In genomic region chr16:38741204-38741903, GRCm38 (mm10) we compare ENCODE assay signal across 9 mouse cellular contexts. TPM values are rescaled to one million over a fixed set of nuclear protein-coding genes. Genes with fewer than 3 reads are reported as not detected.
DNase-seq lines count a peak whose midpoint lies in the region; ATAC-seq and TF ChIP-seq lines count a peak whose summit lies in the region.
"Had no signal": no experiment of that assay in that cellular context is flagged by ENCODE, and none has a peak within 500 bp of the region (broad histone marks: within the 10 kb centered on the region; RNA-seq: fewer than 3 reads in every experiment).

No protein-coding gene starts in this region.

- no peak for TF ChIP-seq CTCF in lung, postnatal 0 days (IDR thresholded peaks at IDR 0.05)

- 78% methylated on average over 13 of the region's 13 CpGs for WGBS in lung, postnatal 0 days
- 67% methylated on average over 13 of the region's 13 CpGs for WGBS in liver, embryonic 13.5 days (ENCODE audit: insufficient replicate concordance)
- WGBS in stomach, embryonic 16.5 days = 77% methylated on average over 13 of the region's 13 CpGs

- H3K27ac ChIP-seq in lung, postnatal 0 days (ENCODE audit: low read length) = no peak overlapping the region
- no peak overlapping the region for H3K27ac ChIP-seq in liver, embryonic 13.5 days
- H3K27ac ChIP-seq in stomach, embryonic 16.5 days (ENCODE audit: low read length) = no peak overlapping the region

- no peak for DNase-seq in lung, postnatal 0 days (ENCODE audit: low spot score)
- no peak for DNase-seq in lung, postnatal 25 days (ENCODE audit: low spot score)
- DNase-seq in liver, embryonic 13.5 days = no peak
- no peak for DNase-seq in right cerebral cortex, postnatal 10 days (ENCODE audit: low spot score in 2 of 2)
- no peak for DNase-seq in spleen, postnatal 10 days (ENCODE audit: low spot score in 2 of 2)
- no peak for DNase-seq in left cerebral cortex, postnatal 4 days

- peak overlapping the region; percentile 86 for H3K4me2 ChIP-seq in lung, postnatal 0 days (replicated peaks; ENCODE audit: low read depth, low read length)
- H3K4me2 ChIP-seq in liver, embryonic 13.5 days = peak overlapping the region; percentile 68
- H3K4me2 ChIP-seq in stomach, embryonic 16.5 days (ENCODE audit: low read depth, low read length) = peak overlapping the region; percentile 90

- no peaks in the 10 kb centered on the region for H3K27me3 ChIP-seq in lung, postnatal 0 days (replicated peaks; ENCODE audit: insufficient read depth, low read length)
- H3K27me3 ChIP-seq in liver, embryonic 13.5 days = peaks cover 66% of the 10 kb centered on the region
- no peaks in the 10 kb centered on the region for H3K27me3 ChIP-seq in stomach, embryonic 16.5 days (ENCODE audit: control insufficient read depth, insufficient read depth, low read length)

- intact Hi-C loops in left cerebral cortex, postnatal 4 days (cut with DNase I) = no loop called here

- H3K4me3 ChIP-seq in lung, postnatal 0 days (ENCODE audit: low read depth, low read length) = peak overlapping the region; percentile 79
- H3K4me3 ChIP-seq in liver, embryonic 13.5 days (replicated peaks) = 0 out of 2 replicates have a peak overlapping the region, but pooled peaks have one; percentile 57
- H3K4me3 ChIP-seq in stomach, embryonic 16.5 days (replicated peaks; ENCODE audit: low read length) = peak overlapping the region; percentile 80

- H3K4me1 ChIP-seq in lung, postnatal 0 days (ENCODE audit: insufficient read depth, low read depth, low read length) = no peaks in the 10 kb centered on the region
- peaks cover 4% of the 10 kb centered on the region for H3K4me1 ChIP-seq in liver, embryonic 13.5 days (replicated peaks)
- H3K4me1 ChIP-seq in stomach, embryonic 16.5 days (ENCODE audit: control insufficient read depth, insufficient read depth, low read length) = 0 out of 2 replicates have a peak, but pooled peaks cover 2% of the 10 kb centered on the region

- TF ChIP-seq EP300 in lung, postnatal 0 days (IDR thresholded peaks at IDR 0.05) = no peak

- H3K36me3 ChIP-seq in lung, postnatal 0 days (ENCODE audit: insufficient read depth, low read length) = no peaks in the 10 kb centered on the region
- no peaks in the 10 kb centered on the region for H3K36me3 ChIP-seq in liver, embryonic 13.5 days
- no peaks in the 10 kb centered on the region for H3K36me3 ChIP-seq in stomach, embryonic 16.5 days (ENCODE audit: control insufficient read depth, insufficient read depth, low read length)

- no peak overlapping the region for H3K9ac ChIP-seq in lung, postnatal 0 days (replicated peaks; ENCODE audit: low read depth)
- H3K9ac ChIP-seq in liver, embryonic 13.5 days = no peak overlapping the region
- no peak overlapping the region for H3K9ac ChIP-seq in stomach, embryonic 16.5 days (ENCODE audit: low read length)

- H3K9me3 ChIP-seq in lung, postnatal 0 days (ENCODE audit: low read length) = no peaks in the 10 kb centered on the region
- no peaks in the 10 kb centered on the region for H3K9me3 ChIP-seq in liver, embryonic 13.5 days (replicated peaks)
- no peaks in the 10 kb centered on the region for H3K9me3 ChIP-seq in stomach, embryonic 16.5 days (replicated peaks; ENCODE audit: control insufficient read depth, low read length)

- ATAC-seq in lung, postnatal 0 days = no peak
- peak; percentile 57 for ATAC-seq in granulocyte monocyte progenitor cell, adult 5-6 weeks (replicated peaks; ENCODE audit: poor library complexity, severe bottlenecking)
- no peak for ATAC-seq in liver, embryonic 13.5 days (ENCODE audit: low read depth)
- ATAC-seq in stomach, embryonic 16.5 days (ENCODE audit: insufficient read depth, low FRiP score) = no peak

RNA-seq across cellular contexts. Expression of gene B4galt4, which starts 0.7 kb away (rescaled TPM):
- 49.0 and 50.0 TPM in 2 replicates for polyA plus RNA-seq in lung, postnatal 0 days (2015; fragmentation: Nextera tagmentation; extraction: Ambion mirVana)
- 62.7 and 65.3 TPM in 2 replicates for total RNA-seq in granulocyte monocyte progenitor cell, adult 5-6 weeks (2014; fragmentation: Nextera tagmentation)
- total RNA-seq in granulocyte monocyte progenitor cell, adult 5-6 weeks (2017) = 58.2 and 61.1 TPM in 2 replicates
- polyA plus RNA-seq in liver, embryonic 13.5 days (2015; fragmentation: Nextera tagmentation; extraction: Ambion mirVana) = 3.6 and 4.1 TPM in 2 replicates
- 20.8 TPM in 2 replicates for polyA plus RNA-seq in stomach, embryonic 16.5 days (2015; fragmentation: Nextera tagmentation; extraction: Ambion mirVana)
- 10 to 100 TPM; 23.6 to 25.7 TPM for total RNA-seq in left cerebral cortex, postnatal 4 days (2021)
- polyA plus RNA-seq: erythroblast, embryonic 14.5 days had no signal

RNA-seq across cellular contexts. Expression of gene Arhgap31, which starts 28.3 kb away (rescaled TPM):
- polyA plus RNA-seq in lung, postnatal 0 days (2015; fragmentation: Nextera tagmentation; extraction: Ambion mirVana) = 19.2 and 23.6 TPM in 2 replicates
- 17.4 and 18.3 TPM in 2 replicates for total RNA-seq in granulocyte monocyte progenitor cell, adult 5-6 weeks (2014; fragmentation: Nextera tagmentation)
- total RNA-seq in granulocyte monocyte progenitor cell, adult 5-6 weeks (2017) = 6.5 and 7.7 TPM in 2 replicates
- 1.2 and 1.6 TPM in 2 replicates for polyA plus RNA-seq in liver, embryonic 13.5 days (2015; fragmentation: Nextera tagmentation; extraction: Ambion mirVana)
- polyA plus RNA-seq in stomach, embryonic 16.5 days (2015; fragmentation: Nextera tagmentation; extraction: Ambion mirVana) = 8.8 and 10.9 TPM in 2 replicates
- total RNA-seq in left cerebral cortex, postnatal 4 days (2021) = 10 to 100 TPM; 18.0 to 18.7 TPM

RNA-seq across cellular contexts. Expression of gene Upk1b, which starts 58.8 kb away (rescaled TPM):
- polyA plus RNA-seq in lung, postnatal 0 days (2015; fragmentation: Nextera tagmentation; extraction: Ambion mirVana) = 61.3 and 71.6 TPM in 2 replicates
- total RNA-seq in granulocyte monocyte progenitor cell, adult 5-6 weeks (2014; fragmentation: Nextera tagmentation) = not detected in 2 replicates
- 0.39 TPM in 1 of 2 replicates, not detected in the other for total RNA-seq in granulocyte monocyte progenitor cell, adult 5-6 weeks (2017)
- 1.6 and 1.7 TPM in 2 replicates for polyA plus RNA-seq in liver, embryonic 13.5 days (2015; fragmentation: Nextera tagmentation; extraction: Ambion mirVana)
- polyA plus RNA-seq in stomach, embryonic 16.5 days (2015; fragmentation: Nextera tagmentation; extraction: Ambion mirVana) = 73.9 and 99.9 TPM in 2 replicates
- total RNA-seq in left cerebral cortex, postnatal 4 days (2021) = under 1 TPM; 0.52 to 0.66 TPM
- polyA plus RNA-seq: erythroblast, embryonic 14.5 days had no signal

Comparison
In these comparisons a context has a peak if more than half of its experiments do, and no peak if none do; other contexts are left out.
1. RNA of gene Upk1b, which starts 58.8 kb away (polyA plus RNA-seq): 73.9 to 99.9 TPM in stomach, embryonic 16.5 days and 61.3 to 71.6 TPM in lung, postnatal 0 days; 1.6 to 1.7 TPM in liver, embryonic 13.5 days; every median in the first group is over 10 times any median in the second.
2. Peak in every context shown above with its lines, with median percentiles within 50 percentile points of each other: H3K4me2 ChIP-seq and H3K4me3 ChIP-seq.